Mouse (Mus musculus) kidney, adult 2 months (tissue): ENCODE results near the gene Smarca2.

Experiments used
- CTCF ChIP-seq: fragments of 200-500 bp; conservative IDR thresholded peaks from 2 replicates; pipeline ENCODE4 v1.5.1; 2011; ENCODE audit warnings: low read depth, mild to moderate bottlenecking, control low read depth, low read length, moderate library complexity, mixed read lengths; ENCODE audit not compliant: insufficient read depth, insufficient read length
- POLR2A ChIP-seq: fragments of 200-500 bp; IDR thresholded peaks from one replicate; pipeline ENCODE4 v1.6.1; 2011; ENCODE audit warnings: low read depth, low read length, control low read depth

DNA sequence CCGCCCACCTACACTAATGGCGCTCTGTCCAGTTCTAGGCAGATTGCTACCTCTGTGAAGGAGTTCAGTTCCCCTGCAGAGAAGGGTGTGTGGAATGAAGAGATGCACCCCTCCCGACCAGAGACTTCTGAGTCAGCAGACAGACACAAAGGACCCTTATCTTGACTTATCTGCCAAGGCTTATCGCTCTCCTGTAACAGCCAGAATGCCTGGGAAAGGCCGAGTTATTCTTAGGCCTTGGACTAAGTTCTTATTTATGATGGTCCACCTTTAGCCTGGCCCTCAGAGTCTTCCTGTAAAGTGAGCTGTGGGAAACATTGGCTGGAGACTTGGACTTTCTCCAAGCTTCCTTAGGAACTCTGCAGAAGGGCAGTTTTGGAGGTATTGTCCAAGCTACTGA lies 8.8 kb downstream of the Smarca2 start:
- TF ChIP-seq POLR2A (no peak), CTCF (no peak)
